Mouse (Mus musculus): ENCODE measurements at regions not wholly inside any gene's neighbourhood (a gene's known extent, or its start where the extent isn't known, plus 50 kb on each side); places are given as distances from the start of the nearest gene placed in this dataset.

DNA sequence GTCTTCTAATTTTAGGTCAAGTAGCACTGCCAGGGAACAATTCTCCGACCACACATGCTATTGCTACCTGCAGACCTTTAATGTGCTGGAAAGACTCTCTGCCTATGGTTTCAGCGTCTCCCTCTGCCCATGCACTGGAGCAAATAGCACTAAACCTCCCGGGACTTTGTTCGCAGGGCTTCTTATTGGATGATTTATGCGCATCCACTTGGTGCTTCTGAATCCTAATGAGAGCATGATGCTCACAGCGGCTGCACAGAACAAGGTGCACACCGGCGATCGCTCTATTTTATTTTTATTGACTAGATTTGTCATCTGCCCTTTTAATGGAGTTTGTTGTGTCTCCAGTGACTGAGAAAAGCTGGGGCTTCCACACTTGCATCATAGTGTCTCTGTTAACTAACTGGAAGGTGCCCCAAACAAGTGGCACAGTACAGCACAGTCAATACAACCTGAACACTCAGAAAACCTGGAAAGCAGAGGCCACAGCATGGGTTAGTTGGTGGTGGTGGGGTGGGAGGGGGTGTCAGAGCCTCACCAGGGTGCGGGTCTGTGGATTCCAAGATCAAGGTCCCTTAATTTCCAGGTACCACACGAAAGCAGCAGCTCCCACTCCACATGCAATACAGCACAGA lies 359.7 kb upstream of the Lmcd1 start:
- Histone ChIP-seq H3K4me3 (replicated peaks; ENCODE audit: control insufficient read depth, low read depth, low read length) (no peak overlapping the region), H3K27ac (ENCODE audit: control insufficient read depth, insufficient read depth, low read depth, low read length, poor library complexity) (no peak overlapping the region), H3K4me1 (ENCODE audit: control insufficient read depth, insufficient read depth, low read length) (no peaks in the 10 kb centered on the region)
- TF ChIP-seq CTCF (IDR thresholded peaks at IDR 0.05; ENCODE audit: control insufficient read depth, insufficient read depth, low read length) (no peak), POLR2A (IDR thresholded peaks at IDR 0.05; ENCODE audit: borderline replicate concordance, control insufficient read depth, low read depth, low read length) (no peak)
- 85% methylated on average over 11 of the region's 11 CpGs for WGBS

DNA sequence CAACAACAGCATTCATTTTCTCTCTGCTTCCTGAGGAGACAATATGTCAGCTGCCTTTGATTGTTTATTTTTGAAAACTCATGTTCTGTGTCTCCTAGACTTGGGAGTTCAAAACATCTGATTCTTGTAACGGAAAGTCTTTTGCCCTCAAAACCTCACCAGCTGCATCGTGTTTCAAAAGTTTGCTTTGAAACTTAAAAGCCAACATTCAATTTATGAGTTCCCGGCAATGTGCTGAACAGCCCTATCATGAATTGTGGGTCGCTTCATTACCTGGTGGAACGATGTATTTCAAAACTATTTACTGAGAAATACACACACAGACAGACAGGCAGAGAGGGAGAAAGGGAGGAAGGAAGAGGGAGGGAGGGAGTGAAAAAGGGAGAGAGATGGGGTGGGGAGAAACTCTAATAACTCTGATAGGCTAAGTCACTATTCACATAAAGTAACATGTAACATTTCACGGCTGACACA lies 356.3 kb upstream of the Lmcd1 start:
- TF ChIP-seq POLR2A (IDR thresholded peaks at IDR 0.05; ENCODE audit: borderline replicate concordance, control insufficient read depth, low read depth, low read length) (no peak), CTCF (IDR thresholded peaks at IDR 0.05; ENCODE audit: control insufficient read depth, insufficient read depth, low read length) (no peak)
- H3K27ac ChIP-seq (ENCODE audit: control insufficient read depth, insufficient read depth, low read depth, low read length, poor library complexity): no peak overlapping the region
- 62% methylated on average over 6 of the region's 6 CpGs for WGBS

DNA sequence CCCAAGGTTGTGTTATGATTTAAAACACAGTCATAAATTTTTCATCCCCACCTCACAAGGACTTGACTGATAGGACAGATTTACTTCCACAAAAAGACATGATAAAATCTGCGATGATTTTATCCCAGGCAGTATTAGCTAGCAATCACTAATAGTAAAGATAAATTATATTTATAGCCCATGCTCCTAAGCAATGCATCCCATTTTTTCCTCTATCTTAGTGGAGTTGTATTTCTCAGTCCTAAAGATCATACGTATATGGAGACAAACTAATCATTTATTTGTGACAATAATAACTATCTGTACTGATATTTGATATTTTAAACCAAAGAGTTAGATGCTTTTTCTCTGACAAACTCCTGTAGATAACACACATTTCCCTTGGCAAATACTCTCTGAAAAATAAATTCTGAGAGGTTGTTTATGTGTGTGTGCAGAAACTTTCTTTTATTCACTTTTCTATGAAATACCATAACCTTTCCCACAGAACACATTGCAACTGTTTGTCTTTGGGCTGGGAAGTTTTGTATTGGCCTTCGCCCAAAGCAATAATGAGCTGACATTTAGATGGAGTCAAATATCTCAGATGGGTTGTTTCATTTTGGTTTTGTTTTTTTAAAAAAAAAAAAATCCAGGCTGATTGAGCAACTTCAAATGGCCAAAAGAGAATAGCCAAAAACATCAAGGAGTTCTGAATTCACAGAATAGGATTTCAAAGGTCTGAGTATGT lies 355.5 kb upstream of the Lmcd1 start:
- TF ChIP-seq POLR2A (IDR thresholded peaks at IDR 0.05; ENCODE audit: borderline replicate concordance, control insufficient read depth, low read depth, low read length): no peak
- TF ChIP-seq CTCF (IDR thresholded peaks at IDR 0.05; ENCODE audit: control insufficient read depth, insufficient read depth, low read length): no peak
- Histone ChIP-seq H3K4me3 (replicated peaks; ENCODE audit: control insufficient read depth, low read depth, low read length) (no peak overlapping the region), H3K4me1 (ENCODE audit: control insufficient read depth, insufficient read depth, low read length) (no peaks in the 10 kb centered on the region), H3K27ac (ENCODE audit: control insufficient read depth, insufficient read depth, low read depth, low read length, poor library complexity) (no peak overlapping the region)
- WGBS: 76% methylated on average over 3 of the region's 3 CpGs

More for the DNA sequence above, 356.3 kb upstream of the Lmcd1 start:
- H3K4me3 ChIP-seq (replicated peaks; ENCODE audit: control insufficient read depth, low read depth, low read length): no peak overlapping the region
- no peaks in the 10 kb centered on the region for H3K4me1 ChIP-seq (ENCODE audit: control insufficient read depth, insufficient read depth, low read length)

DNA sequence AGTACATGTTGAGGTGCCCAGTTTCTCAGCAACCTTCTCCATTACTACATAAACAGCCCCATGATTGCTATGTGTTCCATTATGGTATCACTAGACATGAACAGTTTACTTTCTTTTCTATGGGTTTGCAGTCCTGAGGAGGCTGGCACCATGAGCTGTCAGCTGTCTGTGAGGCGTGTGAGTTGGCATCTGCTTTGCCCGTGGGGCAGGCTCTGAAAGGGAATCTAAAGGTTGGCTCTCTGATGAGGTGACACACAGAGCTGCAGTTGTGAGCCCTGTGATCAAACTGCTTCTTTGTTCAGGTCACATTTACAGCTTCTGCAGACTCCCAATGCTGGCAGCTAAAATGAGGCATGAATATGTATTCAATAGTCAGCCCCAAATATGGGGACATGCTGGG lies 341.0 kb upstream of the Lmcd1 start:
- TF ChIP-seq CTCF (IDR thresholded peaks at IDR 0.05; ENCODE audit: control insufficient read depth, insufficient read depth, low read length): no peak
- TF ChIP-seq POLR2A (IDR thresholded peaks at IDR 0.05; ENCODE audit: borderline replicate concordance, control insufficient read depth, low read depth, low read length): no peak
- Histone ChIP-seq H3K27ac (ENCODE audit: control insufficient read depth, insufficient read depth, low read depth, low read length, poor library complexity) (no peak overlapping the region), H3K4me1 (ENCODE audit: control insufficient read depth, insufficient read depth, low read length) (no peaks in the 10 kb centered on the region), H3K4me3 (replicated peaks; ENCODE audit: control insufficient read depth, low read depth, low read length) (no peak overlapping the region)
- 70% methylated on average over 2 of the region's 2 CpGs for WGBS

DNA sequence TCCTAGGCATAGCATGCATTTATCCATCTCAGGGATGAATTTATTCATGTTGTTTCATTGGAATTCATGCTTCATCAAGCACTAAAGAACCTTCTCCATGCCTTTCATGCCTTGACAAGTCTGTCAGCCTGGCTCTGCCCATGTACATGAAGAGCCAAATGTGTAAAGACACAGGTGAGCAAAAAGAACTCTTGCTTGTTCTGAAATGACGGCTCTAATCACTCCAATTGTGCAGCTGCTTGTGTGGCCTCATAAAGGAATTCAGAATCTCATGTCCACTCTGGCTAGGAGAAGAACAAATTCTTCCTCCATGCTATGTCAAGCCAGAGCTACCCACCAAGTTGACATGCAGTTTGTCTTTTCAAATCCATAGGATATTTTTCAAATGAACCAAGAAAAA lies 319.2 kb upstream of the Lmcd1 start:
- Histone ChIP-seq H3K4me3 (replicated peaks; ENCODE audit: control insufficient read depth, low read depth, low read length) (no peak overlapping the region), H3K4me1 (ENCODE audit: control insufficient read depth, insufficient read depth, low read length) (no peaks in the 10 kb centered on the region), H3K27ac (ENCODE audit: control insufficient read depth, insufficient read depth, low read depth, low read length, poor library complexity) (no peak overlapping the region)
- no peak for TF ChIP-seq CTCF (IDR thresholded peaks at IDR 0.05; ENCODE audit: control insufficient read depth, insufficient read depth, low read length)
- no peak for TF ChIP-seq POLR2A (IDR thresholded peaks at IDR 0.05; ENCODE audit: borderline replicate concordance, control insufficient read depth, low read depth, low read length)
- WGBS: 65% methylated on average over 1 of the region's 1 CpGs

DNA sequence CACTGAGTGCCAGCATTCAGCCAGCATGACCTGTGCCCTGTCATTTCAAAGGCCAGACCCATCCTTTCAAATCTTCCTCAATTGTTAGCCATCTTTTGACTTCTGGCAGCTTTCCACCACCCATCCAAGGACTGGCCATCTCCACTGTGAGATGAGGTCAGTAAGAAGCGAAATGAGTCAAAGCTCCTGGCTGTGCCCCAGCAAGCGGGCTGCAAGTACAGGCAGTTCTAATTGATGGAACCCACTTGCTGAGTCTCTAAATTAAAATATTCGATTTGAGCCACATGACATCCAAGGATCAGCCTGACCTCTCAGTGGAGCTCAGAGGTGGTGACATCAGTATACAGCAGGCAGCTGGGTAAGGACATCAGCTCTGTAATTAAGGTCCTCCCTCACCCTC lies 307.8 kb upstream of the Lmcd1 start:
- no peak overlapping the region for H3K27ac ChIP-seq (ENCODE audit: control insufficient read depth, insufficient read depth, low read depth, low read length, poor library complexity)
- H3K4me3 ChIP-seq (replicated peaks; ENCODE audit: control insufficient read depth, low read depth, low read length): no peak overlapping the region
- no peaks in the 10 kb centered on the region for H3K4me1 ChIP-seq (ENCODE audit: control insufficient read depth, insufficient read depth, low read length)
- no peak for TF ChIP-seq POLR2A (IDR thresholded peaks at IDR 0.05; ENCODE audit: borderline replicate concordance, control insufficient read depth, low read depth, low read length)
- TF ChIP-seq CTCF (IDR thresholded peaks at IDR 0.05; ENCODE audit: control insufficient read depth, insufficient read depth, low read length): no peak
- WGBS: 69% methylated on average over 3 of the region's 3 CpGs

DNA sequence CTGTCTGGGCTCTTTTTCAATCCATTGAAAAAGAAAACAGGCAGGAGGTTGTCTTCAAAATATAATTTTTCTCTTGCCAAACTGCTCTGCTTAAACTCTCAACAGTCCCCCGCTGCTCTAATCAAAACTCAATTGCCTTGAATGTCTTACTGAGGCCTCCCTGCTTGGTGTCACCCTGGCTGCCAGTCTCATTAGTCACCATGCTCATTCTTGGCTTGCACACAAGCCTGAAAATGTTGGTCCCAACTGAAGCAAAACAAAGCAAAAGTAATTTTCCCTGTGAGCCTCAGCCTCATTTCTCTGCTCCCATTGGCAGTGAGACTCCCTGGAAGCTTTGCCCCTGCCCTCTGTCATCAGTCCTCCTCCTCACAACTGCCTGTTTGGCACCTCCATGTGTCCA lies 288.1 kb upstream of the Lmcd1 start:
- TF ChIP-seq POLR2A (IDR thresholded peaks at IDR 0.05; ENCODE audit: borderline replicate concordance, control insufficient read depth, low read depth, low read length): no peak
- TF ChIP-seq CTCF (IDR thresholded peaks at IDR 0.05; ENCODE audit: control insufficient read depth, insufficient read depth, low read length): no peak
- H3K4me3 ChIP-seq (replicated peaks; ENCODE audit: control insufficient read depth, low read depth, low read length): no peak overlapping the region
- 61% methylated on average over 1 of the region's 1 CpGs for WGBS
- no peak overlapping the region for H3K27ac ChIP-seq (ENCODE audit: control insufficient read depth, insufficient read depth, low read depth, low read length, poor library complexity)
- H3K4me1 ChIP-seq (ENCODE audit: control insufficient read depth, insufficient read depth, low read length): no peaks in the 10 kb centered on the region

DNA sequence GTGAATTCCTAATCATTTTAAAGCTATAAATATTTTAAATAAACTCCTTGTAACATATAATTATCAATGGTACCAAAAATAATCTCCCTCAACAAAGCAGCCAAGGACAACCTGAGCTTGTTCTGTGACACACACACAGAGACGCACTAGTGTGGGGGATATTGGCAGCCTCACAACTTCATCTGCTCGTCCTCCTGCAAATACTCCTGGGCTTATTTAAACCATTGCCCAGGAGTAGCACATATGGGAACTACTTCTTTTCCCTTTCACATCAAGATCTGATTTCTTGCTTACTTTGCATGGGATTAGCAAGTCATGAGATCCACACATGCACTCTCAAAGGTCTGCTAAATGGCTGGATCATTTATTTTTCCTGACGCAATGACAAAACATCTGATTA lies 277.7 kb upstream of the Lmcd1 start:
- TF ChIP-seq CTCF (IDR thresholded peaks at IDR 0.05; ENCODE audit: control insufficient read depth, insufficient read depth, low read length) (no peak), POLR2A (IDR thresholded peaks at IDR 0.05; ENCODE audit: borderline replicate concordance, control insufficient read depth, low read depth, low read length) (no peak)

More for the DNA sequence above, 277.7 kb upstream of the Lmcd1 start:
- WGBS: 78% methylated on average over 3 of the region's 3 CpGs
- H3K4me3 ChIP-seq (replicated peaks; ENCODE audit: control insufficient read depth, low read depth, low read length): no peak overlapping the region
- H3K4me1 ChIP-seq (ENCODE audit: control insufficient read depth, insufficient read depth, low read length): no peaks in the 10 kb centered on the region
- no peak overlapping the region for H3K27ac ChIP-seq (ENCODE audit: control insufficient read depth, insufficient read depth, low read depth, low read length, poor library complexity)
